Mouse (Mus musculus) urinary bladder, adult 18-20 months (tissue): ENCODE results near the gene Abhd16a.

ENCODE experiments used
- DNase-seq, 2 experiments: peaks; one replicate each; pipeline ENCODE4 v3.0.0; 2022; ENCODE audit warnings: low spot score in 2 of 2, mixed read lengths in 2 of 2

Gene Abhd16a

DNA sequence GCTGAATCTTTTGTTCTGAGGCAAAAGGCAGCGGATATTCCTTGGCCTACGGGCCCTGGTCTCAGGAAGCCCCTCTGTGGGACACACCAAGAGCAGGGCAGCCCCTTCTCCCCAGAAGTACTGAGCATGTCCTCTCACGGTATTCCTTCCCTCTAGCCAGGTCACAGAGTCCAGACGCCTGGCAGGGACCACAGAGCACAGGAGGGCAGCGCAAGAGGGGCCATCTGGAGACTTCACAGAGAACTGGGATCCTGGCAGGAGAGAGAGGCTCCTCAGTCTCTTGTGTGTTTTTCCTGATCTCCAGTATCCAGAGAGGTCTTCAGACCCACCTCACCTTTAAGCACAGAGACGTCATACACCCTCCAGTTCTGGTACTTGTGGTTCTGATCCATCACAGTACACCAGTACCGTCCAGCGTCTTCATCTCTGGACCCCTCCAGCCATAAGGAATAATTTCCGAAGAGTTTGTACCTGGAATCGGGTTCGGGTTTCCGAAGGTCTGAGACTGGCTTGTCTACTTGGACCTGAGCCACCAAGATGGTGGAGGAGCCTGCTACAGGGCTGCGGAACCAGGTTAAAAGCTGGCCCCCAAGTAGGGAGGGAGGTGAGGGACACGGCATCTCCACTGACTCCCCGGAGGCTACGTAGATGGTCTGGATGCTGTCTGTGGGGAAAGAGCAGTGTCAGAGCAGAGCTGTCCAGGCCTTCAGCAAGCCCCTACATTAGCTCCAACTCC lies 6.1 kb upstream of the Abhd16a start:
- no peak for DNase-seq

GRCm38 (mm10) chr17:35083929-35084497 lies 5.0 kb upstream of the Abhd16a start:
- no peak for DNase-seq

DNA sequence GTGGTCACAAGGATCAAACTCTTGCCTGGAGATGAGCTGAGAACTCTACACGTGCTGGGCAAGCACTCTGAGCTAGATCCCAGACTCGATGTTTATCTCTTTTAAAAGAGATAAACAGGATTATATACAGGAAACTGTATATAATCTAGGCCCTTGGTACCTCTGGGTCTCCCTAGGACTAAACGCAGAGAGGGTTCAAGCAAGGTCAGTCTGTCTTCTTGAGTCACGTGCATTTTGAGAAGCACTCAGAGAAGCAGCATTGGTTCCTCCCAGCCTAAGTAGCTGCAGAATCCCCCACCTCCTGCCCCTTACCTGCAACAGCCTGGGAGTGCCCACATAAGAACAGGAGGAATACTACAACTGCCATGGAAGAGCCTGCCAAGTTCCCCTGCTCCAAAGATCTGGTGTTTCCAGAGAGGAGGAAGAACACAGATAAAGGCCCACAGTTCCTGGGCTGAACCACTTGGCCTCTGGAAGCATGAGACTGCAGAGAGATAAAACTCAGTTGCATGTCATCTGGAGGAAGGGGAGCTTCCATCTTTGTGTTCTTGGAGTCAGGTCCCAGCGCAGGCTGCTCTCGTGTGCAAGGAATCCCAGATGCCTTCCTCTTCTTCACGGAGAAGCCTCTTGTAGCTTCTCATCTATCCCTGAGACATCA lies 3.7 kb upstream of the Abhd16a start, which contains the start of gene Ly6g6f:
TSS of gene Ly6g6f (minus strand) at position 403 of the 658 bp plus-strand sequence.
- DNase-seq = no peak

- DNase-seq = no peak
These were observed 912 bp upstream of the Abhd16a start for GRCm38 (mm10) chr17:35088151-35088550.

GRCm38 (mm10) chr17:35090166-35090932 lies 1.3 kb downstream of the Abhd16a start:
- DNase-seq = no peak

- DNase-seq = no peak
These were observed 3.5 kb downstream of the Abhd16a start for GRCm38 (mm10) chr17:35092403-35093198.

GRCm38 (mm10) chr17:35094475-35095365 lies 5.7 kb downstream of the Abhd16a start:
- DNase-seq = no peak

GRCm38 (mm10) chr17:35096597-35096996 lies 7.5 kb downstream of the Abhd16a start:
- DNase-seq = no peak

DNA sequence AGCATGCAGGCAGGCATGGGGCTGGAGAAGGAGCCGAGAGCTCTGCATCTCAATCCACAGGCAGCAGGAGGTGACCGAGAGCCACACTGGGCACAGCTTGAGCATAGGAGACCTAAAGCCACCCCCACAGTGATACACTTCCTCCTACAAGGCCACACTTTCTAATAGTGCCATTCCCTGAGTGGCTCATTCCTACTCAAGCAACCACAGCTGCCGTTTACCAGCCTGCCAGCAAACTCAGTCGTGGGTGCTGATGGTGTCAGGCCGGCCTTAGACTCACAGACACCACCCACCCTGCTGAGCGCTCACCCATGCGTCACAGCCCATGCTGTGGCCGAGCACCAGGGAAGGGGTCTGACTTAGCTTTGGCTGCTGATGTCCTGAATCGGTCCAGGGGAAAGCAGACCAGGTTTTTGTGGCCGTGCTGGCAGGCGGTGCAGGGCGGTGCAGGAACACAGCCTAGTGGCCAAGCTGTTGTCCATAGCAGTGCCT lies 8.1 kb downstream of the Abhd16a start:
- DNase-seq = no peak

DNA sequence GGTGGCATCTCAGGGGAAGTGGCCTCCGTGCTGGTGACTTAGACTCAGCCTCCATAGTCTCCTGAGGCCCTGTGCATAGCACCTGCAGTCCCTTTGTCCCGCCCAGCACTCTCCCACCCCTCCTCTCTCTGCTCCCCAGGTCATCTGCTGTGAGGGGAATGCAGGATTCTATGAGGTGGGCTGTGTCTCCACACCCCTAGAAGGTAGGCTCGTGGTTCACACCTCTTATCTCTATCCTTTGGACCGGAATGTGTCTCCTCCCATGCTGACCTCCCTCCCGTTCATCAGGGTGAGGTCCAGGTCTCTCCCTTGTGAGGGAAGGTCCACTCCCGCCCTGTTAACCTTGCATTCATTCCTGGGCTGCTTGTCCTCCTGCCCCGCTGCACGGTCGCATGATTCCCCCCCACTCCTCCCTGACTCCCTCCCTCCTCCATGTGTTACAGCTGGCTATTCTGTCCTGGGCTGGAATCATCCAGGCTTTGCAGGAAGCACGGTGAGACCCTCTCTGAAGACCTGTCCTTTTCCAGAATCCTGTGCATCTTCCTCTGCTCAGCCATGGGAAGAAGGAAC lies 11.2 kb downstream of the Abhd16a start:
- DNase-seq = no peak

GRCm38 (mm10) chr17:35101161-35101560 lies 12.1 kb downstream of the Abhd16a start:
- no peak for DNase-seq

DNA sequence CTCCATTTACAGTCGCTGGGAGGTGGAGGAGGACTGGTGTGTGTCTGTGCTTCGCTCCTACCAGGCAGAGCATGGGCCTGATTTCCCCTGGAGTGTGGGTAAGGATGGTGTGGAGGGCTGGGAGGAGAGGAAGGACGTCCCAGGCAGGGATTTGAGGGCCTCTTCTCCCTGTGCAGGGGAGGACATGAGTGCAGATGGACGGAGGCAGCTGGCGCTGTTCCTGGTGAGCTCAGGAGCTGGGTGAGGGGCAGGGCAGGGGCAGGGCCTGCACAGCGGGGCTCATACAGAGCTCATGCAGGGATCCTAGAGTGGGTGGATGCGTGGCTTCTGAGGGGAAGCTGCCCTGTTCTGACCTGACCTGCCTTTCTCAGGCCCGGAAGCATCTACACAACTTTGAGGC lies 13.2 kb downstream of the Abhd16a start:
- DNase-seq = no peak

DNA sequence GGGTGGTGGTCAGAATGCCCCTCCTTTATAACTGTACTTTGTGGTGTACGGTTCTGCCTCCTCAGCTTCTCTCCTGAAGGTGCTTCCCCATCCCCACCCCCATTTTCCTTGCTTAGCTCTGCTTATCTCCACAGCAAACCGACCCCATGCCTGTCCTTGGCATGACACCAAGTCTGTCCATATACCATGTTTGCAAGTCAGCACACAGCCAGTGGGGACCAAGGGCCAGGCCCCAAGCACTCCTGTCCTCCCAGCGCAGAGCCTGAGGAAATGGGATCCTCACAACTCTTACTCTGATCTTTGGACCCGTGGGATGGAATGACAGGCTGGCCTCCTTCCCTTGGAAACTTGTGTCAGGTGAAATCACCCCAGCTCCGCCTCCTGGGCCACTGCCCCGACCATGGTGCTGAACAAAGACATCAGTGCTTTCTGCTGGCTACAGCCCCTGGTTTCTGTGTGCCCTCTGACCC lies 14.2 kb downstream of the Abhd16a start:
- DNase-seq = no peak

GRCm38 (mm10) chr17:35104079-35104478 lies 15.0 kb downstream of the Abhd16a start:
- DNase-seq = no peak

DNA sequence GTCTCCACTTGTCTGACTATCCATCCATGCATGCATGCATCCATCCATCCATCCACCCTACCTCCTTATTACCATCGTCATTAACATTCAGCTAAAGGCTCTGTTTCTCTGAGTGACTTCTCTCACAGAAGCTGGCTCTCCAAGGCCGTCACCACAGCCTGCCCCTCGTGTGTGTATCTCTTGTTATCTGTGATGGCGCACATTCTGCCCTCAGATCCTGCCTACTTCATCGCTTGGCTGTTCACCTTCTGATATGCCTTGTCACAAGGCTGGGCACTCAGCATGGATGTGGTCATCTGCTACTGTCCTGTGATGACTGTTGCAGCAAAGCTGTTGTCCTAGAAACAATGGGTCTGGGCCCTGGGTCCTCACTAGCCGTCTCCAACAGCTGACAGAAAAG lies 15.7 kb downstream of the Abhd16a start:
- no peak for DNase-seq

DNA sequence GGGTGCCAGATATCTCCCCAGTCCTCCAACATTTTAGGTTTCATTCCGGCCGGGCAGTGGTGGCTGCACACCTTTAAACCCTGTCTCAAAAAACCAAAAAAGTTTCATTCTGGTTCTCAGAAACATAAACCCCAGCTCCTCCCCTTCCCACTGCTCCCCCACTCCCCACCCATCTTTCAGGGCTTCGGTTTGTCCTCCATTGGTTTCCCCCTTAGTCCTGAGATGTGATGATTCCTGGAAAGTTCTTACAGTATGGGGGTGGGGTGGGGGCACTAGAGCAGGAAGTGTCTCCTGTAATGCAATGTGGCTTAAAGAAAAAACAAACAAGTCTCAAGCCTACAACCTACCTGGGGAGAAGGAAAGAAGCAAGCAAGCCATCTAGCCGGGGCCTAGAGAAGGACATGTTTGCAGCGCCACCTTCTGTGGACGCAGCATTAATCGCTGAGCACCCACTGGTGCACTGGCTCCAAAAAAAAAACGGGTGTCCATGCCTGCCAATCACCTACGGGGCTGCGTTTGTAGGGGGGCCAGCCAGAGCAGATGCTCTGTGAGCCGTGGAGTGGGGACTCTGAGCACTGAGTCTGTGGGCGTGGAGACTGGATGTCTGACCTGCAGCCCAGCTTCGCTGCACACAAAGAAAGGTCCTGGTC lies 16.8 kb downstream of the Abhd16a start:
- no peak for DNase-seq

GRCm38 (mm10) chr17:35106522-35106921 lies 17.5 kb downstream of the Abhd16a start:
- DNase-seq = no peak

- no peak for DNase-seq
These were observed 19.0 kb downstream of the Abhd16a start, which contains the start of gene Ly6g5c for GRCm38 (mm10) chr17:35108097-35108496. Gene Ly6g5c, plus strand, starts transcription at chr17:35108279.

DNA sequence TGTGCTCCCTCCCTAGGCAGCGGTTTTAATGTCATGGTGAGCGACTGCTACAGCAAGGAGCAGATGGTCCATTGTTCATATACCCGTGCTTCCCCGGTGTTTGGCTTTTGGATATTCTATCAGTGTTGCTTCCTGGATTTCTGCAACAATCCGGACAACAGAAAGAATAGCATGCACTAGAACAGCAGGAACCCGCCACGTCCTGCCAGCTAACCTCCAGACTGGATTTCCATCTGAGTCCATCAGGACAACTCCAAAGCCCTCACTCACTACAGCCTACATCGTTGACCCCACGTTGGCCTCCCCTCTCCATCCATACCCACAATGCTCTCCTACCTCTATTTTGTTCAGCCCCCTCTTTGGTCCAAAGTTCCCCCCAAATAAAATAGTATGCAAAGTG lies 22.7 kb downstream of the Abhd16a start:
- no peak for DNase-seq
